Mouse (Mus musculus): ENCODE measurements around the gene Syp. TPM values are rescaled to one million over a fixed set of nuclear protein-coding genes. Genes with fewer than 3 reads are reported as not detected.

Gene Syp
- polyA plus RNA-seq, 1 experiment from 2014 or later: 1.3 TPM

DNA sequence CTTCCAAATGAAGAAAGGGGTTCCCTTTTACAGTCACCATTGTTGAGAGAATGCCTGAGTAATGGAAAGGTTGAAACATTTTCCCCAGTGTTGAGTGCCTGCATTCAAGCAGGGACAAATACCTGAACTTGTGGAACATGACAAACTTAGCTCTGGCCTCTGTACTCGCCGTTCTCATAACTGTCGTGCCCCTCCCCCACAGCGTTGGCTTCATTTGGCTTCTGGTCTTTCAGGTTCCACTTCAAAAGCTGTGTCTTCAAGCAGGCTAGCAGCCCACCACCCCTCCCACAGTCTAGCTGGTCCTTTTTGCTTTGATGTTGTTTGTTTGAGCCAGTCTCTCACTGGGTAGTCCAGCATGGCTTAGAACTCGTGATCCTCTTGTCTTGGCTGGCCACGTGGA is 34.5 kb downstream of the Syp start:
- 36% methylated on average over 6 of the region's 6 CpGs for WGBS
- ATAC-seq (replicated peaks; ENCODE audit: low FRiP score, low read depth) (no peak), DNase-seq (ENCODE audit: low spot score) (no peak)
- Histone ChIP-seq H3K4me3 (replicated peaks; ENCODE audit: low read depth, low read length) (no peak overlapping the region), H3K36me3 (ENCODE audit: insufficient read depth, low read length) (no peaks in the 10 kb centered on the region), H3K4me1 (replicated peaks; ENCODE audit: insufficient read depth, low read length) (0 out of 2 replicates have a peak, but pooled peaks cover 4% of the 10 kb centered on the region), H3K9ac (ENCODE audit: low read depth, low read length) (no peak overlapping the region), H3K9me3 (replicated peaks; ENCODE audit: low read length) (no peaks in the 10 kb centered on the region), H3K4me2 (ENCODE audit: low read length) (no peak overlapping the region), H3K27ac (no peak overlapping the region), H3K27me3 (ENCODE audit: insufficient read depth, low read length) (no peaks in the 10 kb centered on the region)
- TF ChIP-seq CTCF (IDR thresholded peaks at IDR 0.05; ENCODE audit: low read depth): no peak

DNA sequence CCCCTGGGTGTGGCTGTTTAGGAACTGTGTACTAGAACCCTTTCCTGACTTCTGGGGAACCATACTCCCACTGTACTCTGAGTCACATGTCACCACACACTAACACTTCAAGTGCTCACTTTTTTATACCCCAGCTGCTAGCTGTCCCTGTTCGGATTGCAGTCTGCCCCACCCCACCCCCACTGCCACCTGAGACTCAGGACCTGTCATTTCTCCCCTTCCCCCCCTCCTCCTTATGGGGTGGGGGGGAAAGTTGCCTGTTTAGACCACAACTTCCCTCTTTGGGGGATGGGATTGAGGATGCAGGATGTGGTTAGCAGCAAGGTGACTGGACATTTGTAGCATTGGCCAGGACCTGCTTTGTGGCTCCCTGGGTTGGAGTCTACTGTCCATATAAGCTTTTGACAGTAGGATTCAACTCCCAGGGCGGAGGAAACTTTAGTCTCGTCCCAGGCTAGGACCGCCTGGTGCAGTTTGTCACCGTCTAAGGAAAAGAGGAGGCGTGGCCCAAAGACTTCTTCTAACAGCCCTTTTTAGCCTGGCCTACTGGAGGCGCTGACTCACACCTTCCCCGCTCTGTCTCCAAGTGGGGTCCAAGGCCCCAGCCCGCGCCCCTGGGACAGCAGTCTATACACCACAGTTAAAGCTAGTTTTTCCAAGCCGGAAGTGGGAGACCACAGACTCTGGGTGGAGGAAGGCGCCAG is 35.5 kb downstream of the Syp start:
- Histone ChIP-seq H3K27me3 (ENCODE audit: insufficient read depth, low read length) (no peaks in the 10 kb centered on the region), H3K9me3 (replicated peaks; ENCODE audit: low read length) (no peaks in the 10 kb centered on the region), H3K27ac (peak overlapping the region; percentile 80), H3K4me2 (ENCODE audit: low read length) (peak overlapping the region; percentile 49), H3K9ac (ENCODE audit: low read depth, low read length) (0 out of 2 replicates have a peak overlapping the region, but pooled peaks have one; percentile 37), H3K36me3 (ENCODE audit: insufficient read depth, low read length) (no peaks in the 10 kb centered on the region), H3K4me3 (replicated peaks; ENCODE audit: low read depth, low read length) (0 out of 2 replicates have a peak overlapping the region, but pooled peaks have one; percentile 2), H3K4me1 (replicated peaks; ENCODE audit: insufficient read depth, low read length) (0 out of 2 replicates have a peak, but pooled peaks cover 4% of the 10 kb centered on the region)
- 36% methylated on average over 12 of the region's 12 CpGs for WGBS
- DNase-seq (ENCODE audit: low spot score) (peak; percentile 70), ATAC-seq (replicated peaks; ENCODE audit: low FRiP score, low read depth) (peak; percentile 9)
- TF ChIP-seq CTCF (IDR thresholded peaks at IDR 0.05; ENCODE audit: low read depth): 0 out of 2 replicates have a peak, but pooled peaks have one; percentile 14

DNA sequence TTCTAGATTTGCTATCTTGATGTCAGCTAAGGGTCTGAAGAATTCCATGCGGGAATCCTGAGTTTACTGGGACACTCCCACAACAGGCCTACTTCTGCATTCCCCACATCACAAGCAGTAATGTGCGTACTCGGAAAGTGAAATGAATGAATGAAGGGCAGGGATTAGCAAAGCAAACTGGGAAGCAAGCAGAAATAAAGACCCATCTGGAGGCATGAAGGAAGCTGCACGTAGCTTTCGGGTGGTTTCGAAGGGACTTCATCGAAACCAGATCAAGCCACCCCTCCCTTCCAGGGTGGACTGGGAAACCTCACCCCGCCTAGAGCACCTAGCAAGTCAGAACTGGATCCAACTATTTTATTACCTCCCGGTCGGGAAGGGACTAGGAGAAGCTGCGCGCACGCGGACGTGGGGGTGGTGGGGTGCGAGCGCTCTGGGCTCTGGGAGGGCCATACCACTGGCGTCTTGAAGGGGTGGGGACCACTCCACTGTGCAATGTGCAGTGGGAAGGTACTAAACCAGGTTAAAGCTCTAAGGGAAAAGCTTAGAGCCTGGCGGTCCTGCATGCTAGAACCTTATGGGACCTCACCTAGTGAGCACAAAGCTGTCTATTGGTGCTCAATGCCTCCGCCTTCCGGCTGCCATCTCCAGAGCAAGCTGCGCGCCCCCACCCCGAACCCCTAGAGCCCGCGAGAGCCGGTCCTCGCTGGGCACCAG is 36.2 kb downstream of the Syp start:
- H3K9ac ChIP-seq (ENCODE audit: low read depth, low read length): peak overlapping the region; percentile 37; the same call in 1 of the 2 replicates
- ATAC-seq (replicated peaks; ENCODE audit: low FRiP score, low read depth) (peak; percentile 74), DNase-seq (ENCODE audit: low spot score) (peak; percentile 31)
- 0 out of 2 replicates have a peak, but pooled peaks cover 4% of the 10 kb centered on the region for H3K4me1 ChIP-seq (replicated peaks; ENCODE audit: insufficient read depth, low read length)
- H3K4me3 ChIP-seq (replicated peaks; ENCODE audit: low read depth, low read length): peak overlapping the region; percentile 20
- no peaks in the 10 kb centered on the region for H3K9me3 ChIP-seq (replicated peaks; ENCODE audit: low read length)
- H3K27ac ChIP-seq: peak overlapping the region; percentile 80
- peak overlapping the region; percentile 49 for H3K4me2 ChIP-seq (ENCODE audit: low read length)
- no peaks in the 10 kb centered on the region for H3K27me3 ChIP-seq (ENCODE audit: insufficient read depth, low read length)
- WGBS: 37% methylated on average over 28 of the region's 28 CpGs
- TF ChIP-seq CTCF (IDR thresholded peaks at IDR 0.05; ENCODE audit: low read depth): 0 out of 2 replicates have a peak, but pooled peaks have one; percentile 6
- H3K36me3 ChIP-seq (ENCODE audit: insufficient read depth, low read length): no peaks in the 10 kb centered on the region

DNA sequence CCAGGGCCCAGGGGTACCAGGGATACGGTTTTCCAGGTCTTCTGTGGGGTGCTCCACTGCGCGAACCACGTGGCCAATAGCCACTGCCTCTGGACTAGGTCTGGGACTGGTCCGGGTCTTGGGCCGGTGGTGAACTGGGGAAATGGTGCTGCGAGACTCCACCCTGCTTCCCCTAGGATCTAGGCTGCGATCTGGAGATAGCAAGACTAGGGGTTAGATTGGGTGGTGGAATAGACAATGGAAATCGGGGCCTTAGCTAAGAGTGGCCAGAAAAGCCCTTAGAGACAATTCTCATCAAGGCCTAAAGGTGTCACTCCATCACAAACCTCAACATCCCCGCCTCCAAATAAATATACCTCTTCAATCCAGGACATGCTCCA is 36.7 kb downstream of the Syp start:
- Histone ChIP-seq H3K4me1 (replicated peaks; ENCODE audit: insufficient read depth, low read length) (0 out of 2 replicates have a peak, but pooled peaks cover 4% of the 10 kb centered on the region), H3K4me3 (replicated peaks; ENCODE audit: low read depth, low read length) (peak overlapping the region; percentile 20), H3K27ac (peak overlapping the region; percentile 80), H3K27me3 (ENCODE audit: insufficient read depth, low read length) (no peaks in the 10 kb centered on the region), H3K4me2 (ENCODE audit: low read length) (peak overlapping the region; percentile 49), H3K36me3 (ENCODE audit: insufficient read depth, low read length) (no peaks in the 10 kb centered on the region), H3K9ac (ENCODE audit: low read depth, low read length) (peak overlapping the region; percentile 37; the same call in 1 of the 2 replicates), H3K9me3 (replicated peaks; ENCODE audit: low read length) (no peaks in the 10 kb centered on the region)
- TF ChIP-seq CTCF (IDR thresholded peaks at IDR 0.05; ENCODE audit: low read depth): no peak
- DNase-seq (ENCODE audit: low spot score) (no peak), ATAC-seq (replicated peaks; ENCODE audit: low FRiP score, low read depth) (peak; percentile 15; the same call in 1 of the 2 replicates)
- WGBS: 47% methylated on average over 10 of the region's 10 CpGs

DNA sequence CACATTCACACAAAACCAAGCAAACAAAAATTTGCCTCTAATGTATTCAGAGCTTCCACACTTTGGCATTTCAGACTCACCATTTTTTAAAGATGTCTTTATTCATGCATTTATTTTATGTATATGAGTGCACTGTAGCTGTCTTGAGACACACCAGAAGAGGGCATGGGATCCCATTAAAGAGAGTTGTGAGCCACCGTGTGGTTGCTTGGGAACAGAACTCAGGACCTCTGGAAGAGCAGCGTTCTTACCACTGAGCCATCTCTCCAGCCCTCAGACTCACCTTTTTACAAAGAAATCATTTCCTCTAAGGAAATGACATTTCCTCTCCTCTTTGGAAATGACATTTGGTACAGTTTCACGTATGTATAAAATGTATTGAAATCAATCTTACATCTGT is 40.7 kb downstream of the Syp start:
- ATAC-seq (replicated peaks; ENCODE audit: low FRiP score, low read depth) (no peak), DNase-seq (ENCODE audit: low spot score) (no peak)
- H3K4me3 ChIP-seq (replicated peaks; ENCODE audit: low read depth, low read length): no peak overlapping the region
- 39% methylated on average over 3 of the region's 3 CpGs for WGBS
- no peak overlapping the region for H3K4me2 ChIP-seq (ENCODE audit: low read length)
- H3K9ac ChIP-seq (ENCODE audit: low read depth, low read length): no peak overlapping the region
- H3K9me3 ChIP-seq (replicated peaks; ENCODE audit: low read length): no peaks in the 10 kb centered on the region
- no peak overlapping the region for H3K27ac ChIP-seq
- no peaks in the 10 kb centered on the region for H3K4me1 ChIP-seq (replicated peaks; ENCODE audit: insufficient read depth, low read length)
- peak; percentile 27; the same call in 1 of the 2 replicates for TF ChIP-seq CTCF (IDR thresholded peaks at IDR 0.05; ENCODE audit: low read depth)
- no peaks in the 10 kb centered on the region for H3K36me3 ChIP-seq (ENCODE audit: insufficient read depth, low read length)
- no peaks in the 10 kb centered on the region for H3K27me3 ChIP-seq (ENCODE audit: insufficient read depth, low read length)

DNA sequence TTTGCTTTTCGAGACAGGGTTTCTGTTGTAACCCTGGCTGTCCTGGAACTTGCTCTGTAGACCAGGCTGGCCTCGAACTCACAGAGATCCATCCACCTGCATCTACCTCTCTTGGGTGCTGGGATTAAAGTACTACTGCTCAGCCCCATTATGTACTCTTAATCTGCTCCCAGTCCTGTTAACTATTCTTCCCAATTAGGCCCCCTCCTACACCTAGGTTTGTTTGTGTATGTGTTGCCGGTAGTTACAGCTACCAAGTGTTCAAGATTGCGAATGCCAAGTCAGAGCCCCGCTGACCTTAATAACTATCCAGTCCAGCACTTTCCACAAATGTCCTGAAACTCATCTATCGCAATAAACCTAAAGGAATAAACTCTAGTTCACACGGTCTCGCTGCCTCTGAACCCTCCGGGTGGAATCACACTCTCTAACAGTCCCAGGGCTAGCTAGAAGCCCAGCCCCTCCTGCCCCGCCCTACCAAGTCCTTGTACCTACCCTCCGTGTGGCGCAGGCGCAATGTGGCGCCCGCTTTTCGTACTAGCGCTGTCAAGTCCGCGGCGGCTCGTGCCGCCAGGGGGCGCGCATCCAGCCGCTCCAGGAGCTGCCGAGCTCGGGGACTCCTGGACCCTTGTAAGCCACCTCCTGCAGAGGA is 41.3 kb downstream of the Syp start:
- peak overlapping the region; percentile 49 for H3K4me2 ChIP-seq (ENCODE audit: low read length)
- peak; percentile 87 for TF ChIP-seq CTCF (IDR thresholded peaks at IDR 0.05; ENCODE audit: low read depth)
- H3K4me1 ChIP-seq (replicated peaks; ENCODE audit: insufficient read depth, low read length): no peaks in the 10 kb centered on the region
- H3K4me3 ChIP-seq (replicated peaks; ENCODE audit: low read depth, low read length): 0 out of 2 replicates have a peak overlapping the region, but pooled peaks have one; percentile 11
- no peaks in the 10 kb centered on the region for H3K27me3 ChIP-seq (ENCODE audit: insufficient read depth, low read length)
- H3K36me3 ChIP-seq (ENCODE audit: insufficient read depth, low read length): no peaks in the 10 kb centered on the region
- H3K27ac ChIP-seq: no peak overlapping the region; the same call in 1 of the 2 replicates
- DNase-seq (ENCODE audit: low spot score) (peak; percentile 88), ATAC-seq (replicated peaks; ENCODE audit: low FRiP score, low read depth) (peak; percentile 95)
- H3K9ac ChIP-seq (ENCODE audit: low read depth, low read length): 0 out of 2 replicates have a peak overlapping the region, but pooled peaks have one; percentile 40
- WGBS: 20% methylated on average over 27 of the region's 27 CpGs
- H3K9me3 ChIP-seq (replicated peaks; ENCODE audit: low read length): no peaks in the 10 kb centered on the region
